10 mouse cellular contexts compared by ENCODE assay signal in genomic region chr1:82815941-82816716, GRCm38 (mm10). TPM values are rescaled to one million over a fixed set of nuclear protein-coding genes. Genes with fewer than 3 reads are reported as not detected.
DNase-seq lines count a peak whose midpoint lies in the region; ATAC-seq lines count a peak whose summit lies in the region.
"Had no signal": no experiment of that assay in that cellular context is flagged by ENCODE, and none has a peak within 500 bp of the region (broad histone marks: within the 10 kb centered on the region; RNA-seq: fewer than 3 reads in every experiment).

No protein-coding gene starts in this region.

- DNase-seq in kidney, adult 11 months: peak; percentile 45
- no peak for DNase-seq in kidney, postnatal 10 days
- DNase-seq in hindbrain, embryonic 11.5 days (ENCODE audit: low spot score): no peak
- DNase-seq in liver, embryonic 11.5 days (ENCODE audit: low spot score): peak; percentile 62
- peak; percentile 29 to 48 for DNase-seq in spleen, postnatal 36 days (ENCODE audit: low spot score in 2 of 2)
- DNase-seq in embryo, embryonic 9.5 days (ENCODE audit: extremely low spot score): no peak
- no peak for DNase-seq in ovary, adult 18-20 months (ENCODE audit: low spot score)
- no peak for DNase-seq in layer of hippocampus, postnatal 10 days (ENCODE audit: low spot score in 2 of 2)
- DNase-seq: embryo, embryonic 11 days had no signal

- H3K4me2 ChIP-seq in hindbrain, embryonic 11.5 days (replicated peaks; ENCODE audit: low read depth, low read length): no peak overlapping the region
- H3K4me2 ChIP-seq in liver, embryonic 11.5 days: peak overlapping the region; percentile 59

- peak; percentile 41 for ATAC-seq in hindbrain, embryonic 11.5 days (ENCODE audit: low FRiP score)
- peak; percentile 94 for ATAC-seq in liver, embryonic 11.5 days (replicated peaks; ENCODE audit: low FRiP score)

- no peak overlapping the region for H3K9ac ChIP-seq in hindbrain, embryonic 11.5 days (ENCODE audit: low read depth, low read length)
- peak overlapping the region; percentile 56 for H3K9ac ChIP-seq in liver, embryonic 11.5 days (ENCODE audit: low read depth, low read length)

- no peaks in the 10 kb centered on the region for H3K27me3 ChIP-seq in hindbrain, embryonic 11.5 days (ENCODE audit: control insufficient read depth, insufficient read depth, low read length)
- no peaks in the 10 kb centered on the region for H3K27me3 ChIP-seq in liver, embryonic 11.5 days (replicated peaks; ENCODE audit: control insufficient read depth, insufficient read depth, low read length)

- no peaks in the 10 kb centered on the region for H3K9me3 ChIP-seq in hindbrain, embryonic 11.5 days (ENCODE audit: control insufficient read depth, low read length)
- no peaks in the 10 kb centered on the region for H3K9me3 ChIP-seq in liver, embryonic 11.5 days (ENCODE audit: control insufficient read depth, low read length)

- H3K36me3 ChIP-seq in hindbrain, embryonic 11.5 days (ENCODE audit: control insufficient read depth, insufficient read depth, low read length): no peaks in the 10 kb centered on the region
- H3K36me3 ChIP-seq in liver, embryonic 11.5 days (ENCODE audit: control insufficient read depth, insufficient read depth, low read length): no peaks in the 10 kb centered on the region

- no peak overlapping the region for H3K4me3 ChIP-seq in hindbrain, embryonic 11.5 days (ENCODE audit: low read depth, low read length)
- H3K4me3 ChIP-seq in liver, embryonic 11.5 days (ENCODE audit: low read depth, low read length): peak overlapping the region; percentile 17; the same call in 1 of the 2 replicates

- H3K27ac ChIP-seq in hindbrain, embryonic 11.5 days (ENCODE audit: low read depth, low read length): no peak overlapping the region; the same call in 1 of the 2 replicates
- peak overlapping the region; percentile 87 for H3K27ac ChIP-seq in liver, embryonic 11.5 days (ENCODE audit: low read depth, low read length)

- 70% methylated on average over 17 of the region's 17 CpGs for WGBS in hindbrain, embryonic 11.5 days
- WGBS in liver, embryonic 11.5 days: 26% methylated on average over 17 of the region's 17 CpGs

- no peaks in the 10 kb centered on the region for H3K4me1 ChIP-seq in hindbrain, embryonic 11.5 days (replicated peaks; ENCODE audit: control insufficient read depth, insufficient read depth, low read length)
- peaks cover 31% of the 10 kb centered on the region for H3K4me1 ChIP-seq in liver, embryonic 11.5 days (replicated peaks; ENCODE audit: control insufficient read depth, insufficient read depth, low read length)

RNA-seq across cellular contexts. Expression of gene Agfg1, which starts 23.2 kb away (rescaled TPM):
- polyA plus RNA-seq in hindbrain, embryonic 11.5 days (2014; fragmentation: Nextera tagmentation; extraction: Ambion mirVana): 47.2 and 54.4 TPM in 2 replicates
- polyA plus RNA-seq in liver, embryonic 11.5 days (2014; fragmentation: Nextera tagmentation; extraction: Ambion mirVana): 47.6 and 58.7 TPM in 2 replicates
- 10 to 100 TPM; 80.2 to 85.8 TPM for total RNA-seq in layer of hippocampus, postnatal 10 days (2021)

RNA-seq across cellular contexts. Expression of gene Gm47791, which starts 45.1 kb away (rescaled TPM):
- not detected in 2 replicates for polyA plus RNA-seq in hindbrain, embryonic 11.5 days (2014; fragmentation: Nextera tagmentation; extraction: Ambion mirVana)
- not detected in 2 replicates for polyA plus RNA-seq in liver, embryonic 11.5 days (2014; fragmentation: Nextera tagmentation; extraction: Ambion mirVana)
- total RNA-seq in layer of hippocampus, postnatal 10 days (2021): not detected
- polyA plus RNA-seq: large intestine, adult 2 months had no signal

RNA-seq across cellular contexts. Expression of gene Tm4sf20, which starts 47.9 kb away (rescaled TPM):
- polyA plus RNA-seq in hindbrain, embryonic 11.5 days (2014; fragmentation: Nextera tagmentation; extraction: Ambion mirVana): not detected in 2 replicates
- polyA plus RNA-seq in liver, embryonic 11.5 days (2014; fragmentation: Nextera tagmentation; extraction: Ambion mirVana): 0.12 TPM in 1 of 2 replicates, not detected in the other
- not detected for total RNA-seq in layer of hippocampus, postnatal 10 days (2021)

Comparison
In these comparisons a context has a peak if more than half of its experiments do, and no peak if none do; other contexts are left out.
1. DNase-seq: peak in kidney, adult 11 months (single experiment), liver, embryonic 11.5 days (single experiment) and spleen, postnatal 36 days (2 of 2); none in kidney, postnatal 10 days (single experiment), hindbrain, embryonic 11.5 days (single experiment), embryo, embryonic 9.5 days (single experiment), ovary, adult 18-20 months (single experiment) and layer of hippocampus, postnatal 10 days (0 of 2).